42 mouse cellular contexts compared by ENCODE assay signal in genomic region chr6:120246676-120247075, GRCm38 (mm10). TPM values are rescaled to one million over a fixed set of nuclear protein-coding genes. Genes with fewer than 3 reads are reported as not detected.
"Had no signal": no experiment of that assay in that cellular context is flagged by ENCODE, and none has a peak within 500 bp of the region (broad histone marks: within the 10 kb centered on the region; RNA-seq: fewer than 3 reads in every experiment).

No protein-coding gene starts in this region.

- ATAC-seq: hindbrain, embryonic 16.5 days; inflammation-experienced regulatory T-cells, adult 6 months; intestine, embryonic 16.5 days had no signal

- H3K9me3 ChIP-seq: heart, embryonic 13.5 days; heart, embryonic 15.5 days; hindbrain, embryonic 10.5 days; hindbrain, embryonic 12.5 days; kidney, embryonic 15.5 days; limb, embryonic 10.5 days; limb, embryonic 12.5 days; liver, embryonic 13.5 days; liver, embryonic 15.5 days had no signal

- H3K4me2 ChIP-seq: heart, embryonic 11.5 days; heart, embryonic 13.5 days; heart, embryonic 15.5 days; hindbrain, embryonic 12.5 days; hindbrain, embryonic 14.5 days; kidney, embryonic 15.5 days; limb, embryonic 12.5 days; liver, embryonic 11.5 days; liver, embryonic 13.5 days; liver, embryonic 15.5 days had no signal

- H3K4me3 ChIP-seq: heart, adult 2 months; heart, embryonic 13.5 days; heart, embryonic 15.5 days; hindbrain, embryonic 10.5 days; hindbrain, embryonic 12.5 days; kidney, embryonic 15.5 days; limb, embryonic 10.5 days; limb, embryonic 12.5 days; liver, embryonic 13.5 days; liver, embryonic 15.5 days had no signal

- DNase-seq: gastrocnemius, postnatal 14 days; gastrocnemius, postnatal 36 days; heart, adult 11 months; heart, adult 2 months; heart, postnatal 14 days; heart, postnatal 4 days; kidney, adult 11 months; kidney, adult 2 months; kidney, adult 9 months; kidney, postnatal 14 days; kidney, postnatal 36 days; layer of hippocampus, adult 9-11 months; layer of hippocampus, postnatal 36 days; liver; liver, embryonic 13.5 days had no signal

- H3K27ac ChIP-seq: heart, adult 2 months; heart, embryonic 13.5 days; heart, embryonic 15.5 days; hindbrain, embryonic 10.5 days; hindbrain, embryonic 12.5 days; hindbrain, embryonic 14.5 days; kidney, embryonic 15.5 days; kidney, postnatal 0 days; limb, embryonic 10.5 days; limb, embryonic 12.5 days; liver, embryonic 13.5 days; liver, embryonic 15.5 days had no signal

- H3K4me1 ChIP-seq: heart, embryonic 13.5 days; heart, embryonic 15.5 days; hindbrain, embryonic 10.5 days; hindbrain, embryonic 12.5 days; limb, embryonic 10.5 days; limb, embryonic 12.5 days; liver, embryonic 13.5 days; liver, embryonic 15.5 days had no signal

- H3K9ac ChIP-seq: heart, embryonic 13.5 days; heart, embryonic 15.5 days; hindbrain, embryonic 12.5 days; hindbrain, embryonic 14.5 days; kidney, embryonic 15.5 days; limb, embryonic 12.5 days; liver, embryonic 13.5 days; liver, embryonic 15.5 days had no signal

- H3K27me3 ChIP-seq: heart, embryonic 13.5 days; heart, embryonic 15.5 days; hindbrain, embryonic 12.5 days; kidney, embryonic 15.5 days; limb, embryonic 12.5 days; liver, embryonic 13.5 days had no signal

- H3K36me3 ChIP-seq: heart, embryonic 13.5 days; heart, embryonic 15.5 days; hindbrain, embryonic 10.5 days; hindbrain, embryonic 12.5 days; kidney, embryonic 15.5 days; limb, embryonic 10.5 days; limb, embryonic 12.5 days; liver, embryonic 13.5 days; liver, embryonic 15.5 days had no signal

RNA-seq across cellular contexts. Expression of gene D330020A13Rik, which starts 47.5 kb away (rescaled TPM):
- total RNA-seq: gastrocnemius, adult 18-20 months; gastrocnemius, adult 8-10 months; gastrocnemius, postnatal 36 days; heart, adult 2 months; heart, postnatal 14 days; heart, postnatal 4 days; layer of hippocampus, adult 18-20 months; layer of hippocampus, adult 8-10 months; layer of hippocampus, postnatal 14 days; layer of hippocampus, postnatal 36 days; left cerebral cortex, adult 18-20 months; left cerebral cortex, adult 8-10 months; left cerebral cortex, postnatal 10 days; left cerebral cortex, postnatal 36 days had no signal
- polyA plus RNA-seq: gonadal fat pad, adult 2 months; heart, adult 2 months; heart, embryonic 13.5 days; heart, postnatal 0 days; hindbrain, embryonic 10.5 days; hindbrain, embryonic 14.5 days; inflammation-experienced regulatory T-cells, adult 6 months; large intestine, adult 2 months; limb, embryonic 10.5 days; liver, embryonic 11.5 days; liver, embryonic 13.5 days; liver, embryonic 15.5 days had no signal
